Mouse (Mus musculus) kidney, postnatal 0 days (tissue): Measurements from ENCODE around the gene Myl6b. TPM values are rescaled to one million over a fixed set of nuclear protein-coding genes. Genes with fewer than 3 reads are reported as not detected.

Experiments
- ATAC-seq: fragments of 200-750 bp; cut with Nextera tagmentation; replicated peaks from 2 replicates; pipeline ENCODE4 v1.8.0; 2017; ENCODE audit warnings: low read depth, moderate number of reproducible peaks, moderate TSS enrichment, moderate library complexity; ENCODE audit not compliant: low FRiP score
- DNase-seq: peaks from one replicate; pipeline ENCODE4 v3.0.0-alpha.2; 2016; ENCODE audit warnings: low spot score
- H3K27ac ChIP-seq: fragments of 300-500 bp; sonication (generic); 2 replicates; pipeline ENCODE4 v1.5.1; 2014; ENCODE audit warnings: mild to moderate bottlenecking
- H3K27me3 ChIP-seq: fragments of 300-500 bp; sonication (generic); 2 replicates; pipeline ENCODE4 v1.6.1; 2014; ENCODE audit warnings: low read length, mixed read lengths; ENCODE audit not compliant: insufficient read depth
- H3K36me3 ChIP-seq: fragments of 300-500 bp; sonication (generic); 2 replicates; pipeline ENCODE4 v1.6.1; 2014; ENCODE audit warnings: low read length, mixed read lengths; ENCODE audit not compliant: insufficient read depth
- H3K4me1 ChIP-seq: fragments of 300-500 bp; sonication (generic); replicated peaks from 2 replicates; pipeline ENCODE4 v1.6.1; 2014; ENCODE audit warnings: antibody characterized with exemption, low read length, mixed read lengths; ENCODE audit not compliant: insufficient read depth
- H3K4me2 ChIP-seq: fragments of 300-500 bp; sonication (generic); 2 replicates; pipeline ENCODE4 v1.6.1; 2014; ENCODE audit warnings: mild to moderate bottlenecking, low read length, moderate library complexity, mixed read lengths
- H3K4me3 ChIP-seq: fragments of 300-500 bp; sonication (generic); replicated peaks from 2 replicates; pipeline ENCODE4 v1.5.1; 2014; ENCODE audit warnings: low read depth, low read length
- H3K9ac ChIP-seq: fragments of 300-500 bp; sonication (generic); 2 replicates; pipeline ENCODE4 v1.6.1; 2014; ENCODE audit warnings: low read depth, low read length
- H3K9me3 ChIP-seq: fragments of 300-500 bp; sonication (generic); replicated peaks from 2 replicates; pipeline ENCODE4 v1.6.1; 2016; ENCODE audit warnings: low read length, inconsistent platforms, mixed read lengths
- CTCF ChIP-seq: IDR thresholded peaks from 2 replicates; pipeline ENCODE4 v1.5.1; 2016; ENCODE audit warnings: antibody characterized with exemption, low read depth, mild to moderate bottlenecking, moderate library complexity
- WGBS: fragments of 180-500 bp; shearing (Covaris S2); extraction: QIAGEN DNeasy Blood & Tissue Kit; methylation state at CpG from one replicate; pipeline ENCODE4 v1.1.7; 2014; 5-methylcytosine and 5-hydroxymethylcytosine counted together
- polyA plus RNA-seq: library from polyadenylated mRNA; unstranded; fragments of >200 nt; fragmentation: Nextera tagmentation; extraction: Ambion mirVana; gene quantifications from 2 replicates; pipeline ENCODE4 v1.2.1, GENCODE M21; 2015

Myl6b gene
- polyA plus RNA-seq, 1 experiment from 2014 or later = 3.2 TPM

GRCm38 (mm10) chr10:128520591-128520990 lies 22.1 kb upstream of the Myl6b start:
- no peak overlapping the region for H3K9ac ChIP-seq
- H3K4me1 ChIP-seq = 0 out of 2 replicates have a peak, but pooled peaks cover 8% of the 10 kb centered on the region
- no peaks in the 10 kb centered on the region for H3K27me3 ChIP-seq
- DNase-seq = no peak
- H3K4me2 ChIP-seq = no peak overlapping the region
- H3K4me3 ChIP-seq = no peak overlapping the region
- H3K27ac ChIP-seq = no peak overlapping the region
- WGBS = 88% methylated on average over 16 of the region's 16 CpGs
- no peak for TF ChIP-seq CTCF
- peaks cover 22% of the 10 kb centered on the region for H3K36me3 ChIP-seq
- H3K9me3 ChIP-seq = no peaks in the 10 kb centered on the region
- ATAC-seq = no peak

GRCm38 (mm10) chr10:128518833-128519232 lies 20.3 kb upstream of the Myl6b start:
- Histone ChIP-seq H3K9me3 (no peaks in the 10 kb centered on the region), H3K4me1 (no peaks in the 10 kb centered on the region), H3K27me3 (no peaks in the 10 kb centered on the region), H3K4me3 (no peak overlapping the region), H3K36me3 (peaks cover 24% of the 10 kb centered on the region), H3K27ac (no peak overlapping the region), H3K4me2 (no peak overlapping the region), H3K9ac (no peak overlapping the region)
- peak; percentile 62 for TF ChIP-seq CTCF
- whole genome bisulfite sequencing = 72% methylated on average over 7 of the region's 7 CpGs
- peak; percentile 46 for DNase-seq
- 0 out of 2 replicates have a peak, but pooled peaks have one; percentile 65 for ATAC-seq

DNA sequence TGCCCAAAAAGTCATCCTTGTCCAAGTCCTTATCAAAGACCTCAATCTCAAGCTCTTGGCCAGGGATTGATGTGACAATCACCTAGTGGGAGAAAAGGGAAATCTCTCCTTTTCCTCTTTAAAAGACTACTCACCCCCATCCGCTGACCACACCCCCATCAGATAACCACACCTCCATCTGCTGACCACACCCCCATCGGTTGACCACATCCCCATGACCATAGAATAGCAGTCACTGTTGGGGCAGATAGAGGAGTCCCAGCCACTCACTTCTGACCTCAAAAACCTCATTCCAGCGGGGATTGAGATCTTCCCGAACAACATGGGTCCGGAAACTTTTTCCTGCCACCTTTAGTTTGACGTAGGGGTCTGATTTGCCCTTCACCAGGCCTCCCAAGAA lies 18.2 kb upstream of the Myl6b start:
- Histone ChIP-seq H3K27ac (no peak overlapping the region), H3K36me3 (peaks cover 26% of the 10 kb centered on the region)
- WGBS = 39% methylated on average over 6 of the region's 6 CpGs

GRCm38 (mm10) chr10:128516029-128516428 lies 17.5 kb upstream of the Myl6b start:
- no peak for DNase-seq
- Histone ChIP-seq H3K27me3 (no peaks in the 10 kb centered on the region), H3K9ac (no peak overlapping the region), H3K4me2 (peak overlapping the region; percentile 21; the same call in 1 of the 2 replicates), H3K9me3 (no peaks in the 10 kb centered on the region), H3K4me1 (no peaks in the 10 kb centered on the region), H3K4me3 (no peak overlapping the region), H3K36me3 (peaks cover 29% of the 10 kb centered on the region), H3K27ac (no peak overlapping the region)
- 40% methylated on average over 20 of the region's 20 CpGs for WGBS
- ATAC-seq = no peak
- no peak for TF ChIP-seq CTCF

More for the DNA sequence above, 18.2 kb upstream of the Myl6b start:
- DNase-seq (peak; percentile 41), ATAC-seq (no peak)
- TF ChIP-seq CTCF = no peak
- Histone ChIP-seq H3K4me3 (no peak overlapping the region), H3K9me3 (no peaks in the 10 kb centered on the region), H3K27me3 (no peaks in the 10 kb centered on the region), H3K4me2 (no peak overlapping the region), H3K9ac (no peak overlapping the region), H3K4me1 (no peaks in the 10 kb centered on the region)

GRCm38 (mm10) chr10:128515044-128515443 lies 16.6 kb upstream of the Myl6b start:
- DNase-seq (no peak), ATAC-seq (no peak)
- no peak overlapping the region for H3K4me3 ChIP-seq
- 90% methylated on average over 4 of the region's 4 CpGs for WGBS
- no peaks in the 10 kb centered on the region for H3K27me3 ChIP-seq
- H3K9me3 ChIP-seq = no peaks in the 10 kb centered on the region
- no peak overlapping the region for H3K4me2 ChIP-seq
- no peak for TF ChIP-seq CTCF
- no peak overlapping the region for H3K27ac ChIP-seq
- H3K36me3 ChIP-seq = peaks cover 20% of the 10 kb centered on the region
- H3K9ac ChIP-seq = no peak overlapping the region
- H3K4me1 ChIP-seq = no peaks in the 10 kb centered on the region

DNA sequence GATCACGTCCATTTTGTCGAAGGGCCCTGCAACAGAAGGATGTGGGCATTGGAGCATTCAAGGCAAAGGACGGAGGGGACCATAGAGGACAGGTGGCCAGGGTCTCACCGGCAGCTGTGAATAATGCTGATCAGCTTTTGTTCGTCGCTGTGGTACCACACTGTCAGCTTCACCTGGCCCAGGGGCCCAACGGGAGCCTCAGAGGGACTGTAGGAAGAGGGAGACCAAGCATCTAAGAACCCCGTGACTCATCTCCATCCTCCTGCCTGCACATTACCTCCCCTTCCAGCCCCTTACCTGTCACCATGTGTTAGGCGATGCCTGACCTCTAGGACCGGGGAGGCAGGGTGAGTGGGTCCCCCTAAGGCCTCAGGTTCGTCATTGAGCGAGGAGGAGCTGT lies 13.3 kb upstream of the Myl6b start:
- no peak for ATAC-seq
- WGBS = 78% methylated on average over 12 of the region's 12 CpGs

DNA sequence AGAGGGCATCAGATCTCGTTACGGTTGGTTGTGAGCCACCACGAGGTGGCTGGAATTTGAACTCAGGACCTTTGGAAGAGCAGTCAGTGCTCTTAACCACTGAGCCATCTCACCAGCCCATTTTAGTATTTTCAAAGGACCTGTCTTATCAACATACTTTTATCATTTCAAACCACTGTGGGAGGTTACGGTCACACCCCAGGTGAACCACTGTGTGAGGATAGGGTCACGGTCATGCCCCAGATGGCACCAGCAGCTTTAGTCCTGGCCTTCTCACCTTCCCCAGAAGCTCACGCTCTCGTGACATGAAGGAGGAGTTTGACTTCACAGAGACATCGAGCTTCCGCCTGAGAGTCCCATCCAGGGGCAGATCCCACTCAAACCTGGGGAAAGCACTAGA lies 12.7 kb upstream of the Myl6b start:
- no peak overlapping the region for H3K27ac ChIP-seq
- TF ChIP-seq CTCF = no peak
- no peaks in the 10 kb centered on the region for H3K4me1 ChIP-seq
- no peaks in the 10 kb centered on the region for H3K27me3 ChIP-seq
- 82% methylated on average over 9 of the region's 9 CpGs for WGBS
- no peak for ATAC-seq
- H3K4me2 ChIP-seq = no peak overlapping the region
- H3K9ac ChIP-seq = no peak overlapping the region
- H3K9me3 ChIP-seq = no peaks in the 10 kb centered on the region
- peaks cover 13% of the 10 kb centered on the region for H3K36me3 ChIP-seq
- no peak for DNase-seq
- no peak overlapping the region for H3K4me3 ChIP-seq

More for the DNA sequence above, 13.3 kb upstream of the Myl6b start:
- H3K36me3 ChIP-seq = peaks cover 13% of the 10 kb centered on the region
- H3K4me2 ChIP-seq = no peak overlapping the region
- H3K27me3 ChIP-seq = no peaks in the 10 kb centered on the region
- TF ChIP-seq CTCF = no peak
- H3K9me3 ChIP-seq = no peaks in the 10 kb centered on the region
- H3K9ac ChIP-seq = no peak overlapping the region
- H3K4me3 ChIP-seq = no peak overlapping the region
- no peak for DNase-seq
- H3K27ac ChIP-seq = no peak overlapping the region
- no peaks in the 10 kb centered on the region for H3K4me1 ChIP-seq
